Mouse (Mus musculus): ENCODE measurements at regions not wholly inside any gene's neighbourhood (a gene's known extent, or its start where the extent isn't known, plus 50 kb on each side); places are given as distances from the start of the nearest gene placed in this dataset.

- WGBS = 80% methylated on average over 1 of the region's 1 CpGs
- H3K4me2 ChIP-seq = no peak overlapping the region
- H3K4me3 ChIP-seq (replicated peaks) = no peak overlapping the region
- H3K9me3 ChIP-seq = no peaks in the 10 kb centered on the region
- H3K36me3 ChIP-seq (replicated peaks) = no peaks in the 10 kb centered on the region
- no peaks in the 10 kb centered on the region for H3K4me1 ChIP-seq
- ATAC-seq (ENCODE audit: low FRiP score) = no peak
- no peak overlapping the region for H3K27ac ChIP-seq
- H3K27me3 ChIP-seq = no peaks in the 10 kb centered on the region
- H3K9ac ChIP-seq = no peak overlapping the region
Observed at GRCm38 (mm10) chr6:106964337-106964736, 164.5 kb upstream of the Crbn start.

GRCm38 (mm10) chr6:106975439-106975838 lies 175.6 kb upstream of the Crbn start:
- H3K4me1 ChIP-seq = peaks cover 4% of the 10 kb centered on the region; the same call in 1 of the 2 replicates
- no peak overlapping the region for H3K4me2 ChIP-seq
- no peak for ATAC-seq (ENCODE audit: low FRiP score)
- no peak overlapping the region for H3K9ac ChIP-seq
- no peak overlapping the region for H3K4me3 ChIP-seq (replicated peaks)
- no peak overlapping the region for H3K27ac ChIP-seq
- no peaks in the 10 kb centered on the region for H3K9me3 ChIP-seq
- 69% methylated on average over 2 of the region's 2 CpGs for WGBS
- no peaks in the 10 kb centered on the region for H3K27me3 ChIP-seq
- no peaks in the 10 kb centered on the region for H3K36me3 ChIP-seq (replicated peaks)

- no peaks in the 10 kb centered on the region for H3K9me3 ChIP-seq
- H3K4me3 ChIP-seq (replicated peaks) = no peak overlapping the region
- H3K27me3 ChIP-seq = no peaks in the 10 kb centered on the region
- ATAC-seq (ENCODE audit: low FRiP score) = no peak
- no peak overlapping the region for H3K9ac ChIP-seq
- peaks cover 4% of the 10 kb centered on the region; the same call in 1 of the 2 replicates for H3K4me1 ChIP-seq
- no peak overlapping the region for H3K4me2 ChIP-seq
- no peak overlapping the region for H3K27ac ChIP-seq
- H3K36me3 ChIP-seq (replicated peaks) = no peaks in the 10 kb centered on the region
Observed at GRCm38 (mm10) chr6:106978721-106979120, 178.8 kb upstream of the Crbn start.

GRCm38 (mm10) chr6:106979755-106980154 lies 179.9 kb upstream of the Crbn start:
- Histone ChIP-seq H3K4me2 (no peak overlapping the region), H3K9ac (no peak overlapping the region), H3K4me3 (replicated peaks) (no peak overlapping the region), H3K9me3 (no peaks in the 10 kb centered on the region), H3K36me3 (replicated peaks) (no peaks in the 10 kb centered on the region), H3K27me3 (no peaks in the 10 kb centered on the region), H3K27ac (no peak overlapping the region), H3K4me1 (peaks cover 4% of the 10 kb centered on the region; the same call in 1 of the 2 replicates)
- no peak for ATAC-seq (ENCODE audit: low FRiP score)
- WGBS = 77% methylated on average over 3 of the region's 3 CpGs

- no peaks in the 10 kb centered on the region for H3K27me3 ChIP-seq
- H3K4me3 ChIP-seq (replicated peaks) = no peak overlapping the region
- no peak overlapping the region for H3K27ac ChIP-seq
- H3K9ac ChIP-seq = no peak overlapping the region
- H3K9me3 ChIP-seq = no peaks in the 10 kb centered on the region
- no peak for ATAC-seq (ENCODE audit: low FRiP score)
- peaks cover 4% of the 10 kb centered on the region; the same call in 1 of the 2 replicates for H3K4me1 ChIP-seq
- H3K4me2 ChIP-seq = no peak overlapping the region
- WGBS = 57% methylated on average over 4 of the region's 4 CpGs
- H3K36me3 ChIP-seq (replicated peaks) = no peaks in the 10 kb centered on the region
Observed at GRCm38 (mm10) chr6:106980188-106980587, 180.3 kb upstream of the Crbn start.

- H3K4me3 ChIP-seq (replicated peaks) = no peak overlapping the region
- no peaks in the 10 kb centered on the region for H3K27me3 ChIP-seq
- no peak overlapping the region for H3K27ac ChIP-seq
- no peak overlapping the region for H3K4me2 ChIP-seq
- no peak overlapping the region for H3K9ac ChIP-seq
- WGBS = 88% methylated on average over 1 of the region's 1 CpGs
- no peaks in the 10 kb centered on the region for H3K9me3 ChIP-seq
- peaks cover 4% of the 10 kb centered on the region; the same call in 1 of the 2 replicates for H3K4me1 ChIP-seq
- no peak for ATAC-seq (ENCODE audit: low FRiP score)
- no peaks in the 10 kb centered on the region for H3K36me3 ChIP-seq (replicated peaks)
Observed at GRCm38 (mm10) chr6:106981232-106981631, 181.4 kb upstream of the Crbn start.

GRCm38 (mm10) chr6:106985132-106985801 lies 185.4 kb upstream of the Crbn start:
- Histone ChIP-seq H3K27ac (no peak overlapping the region), H3K4me1 (no peaks in the 10 kb centered on the region), H3K36me3 (replicated peaks) (no peaks in the 10 kb centered on the region), H3K4me2 (no peak overlapping the region), H3K9me3 (no peaks in the 10 kb centered on the region), H3K4me3 (replicated peaks) (no peak overlapping the region), H3K9ac (no peak overlapping the region), H3K27me3 (no peaks in the 10 kb centered on the region)
- 80% methylated on average over 4 of the region's 4 CpGs for WGBS
- ATAC-seq (ENCODE audit: low FRiP score) = no peak

GRCm38 (mm10) chr6:106991586-106991985 lies 191.7 kb upstream of the Crbn start:
- Histone ChIP-seq H3K27ac (no peak overlapping the region), H3K9ac (no peak overlapping the region), H3K9me3 (no peaks in the 10 kb centered on the region), H3K4me1 (no peaks in the 10 kb centered on the region), H3K4me3 (replicated peaks) (no peak overlapping the region), H3K27me3 (no peaks in the 10 kb centered on the region), H3K36me3 (replicated peaks) (no peaks in the 10 kb centered on the region), H3K4me2 (no peak overlapping the region)
- 88% methylated on average over 1 of the region's 1 CpGs for WGBS
- no peak for ATAC-seq (ENCODE audit: low FRiP score)

- no peak overlapping the region for H3K4me2 ChIP-seq
- no peak overlapping the region for H3K4me3 ChIP-seq (replicated peaks)
- H3K36me3 ChIP-seq (replicated peaks) = no peaks in the 10 kb centered on the region
- H3K27ac ChIP-seq = no peak overlapping the region
- H3K4me1 ChIP-seq = no peaks in the 10 kb centered on the region
- H3K27me3 ChIP-seq = no peaks in the 10 kb centered on the region
- no peak overlapping the region for H3K9ac ChIP-seq
- no peak for ATAC-seq (ENCODE audit: low FRiP score)
- whole genome bisulfite sequencing = 91% methylated on average over 4 of the region's 4 CpGs
- H3K9me3 ChIP-seq = no peaks in the 10 kb centered on the region
Observed at GRCm38 (mm10) chr6:107004406-107005120, 204.7 kb upstream of the Crbn start.

GRCm38 (mm10) chr6:107010785-107011184 lies 210.9 kb upstream of the Crbn start:
- no peak for ATAC-seq (ENCODE audit: low FRiP score)
- no peak overlapping the region for H3K4me2 ChIP-seq
- 76% methylated on average over 4 of the region's 4 CpGs for WGBS

GRCm38 (mm10) chr6:107012938-107013511 lies 213.1 kb upstream of the Crbn start:
- H3K4me3 ChIP-seq (replicated peaks) = no peak overlapping the region
- H3K9ac ChIP-seq = no peak overlapping the region
- peak overlapping the region; percentile 24 for H3K4me2 ChIP-seq
- no peaks in the 10 kb centered on the region for H3K9me3 ChIP-seq
- no peak overlapping the region for H3K27ac ChIP-seq
- no peaks in the 10 kb centered on the region for H3K27me3 ChIP-seq
- peaks cover 12% of the 10 kb centered on the region for H3K4me1 ChIP-seq
- peak; percentile 66 for ATAC-seq (ENCODE audit: low FRiP score)
- H3K36me3 ChIP-seq (replicated peaks) = no peaks in the 10 kb centered on the region
- 19% methylated on average over 9 of the region's 9 CpGs for WGBS

More at GRCm38 (mm10) chr6:107010785-107011184, 210.9 kb upstream of the Crbn start:
- Histone ChIP-seq H3K9me3 (no peaks in the 10 kb centered on the region), H3K36me3 (replicated peaks) (no peaks in the 10 kb centered on the region), H3K9ac (no peak overlapping the region), H3K27me3 (no peaks in the 10 kb centered on the region), H3K4me3 (replicated peaks) (no peak overlapping the region), H3K4me1 (peaks cover 12% of the 10 kb centered on the region), H3K27ac (no peak overlapping the region)

- no peak overlapping the region for H3K27ac ChIP-seq
- H3K9me3 ChIP-seq = no peaks in the 10 kb centered on the region
- no peak for ATAC-seq (ENCODE audit: low FRiP score)
- H3K4me1 ChIP-seq = no peaks in the 10 kb centered on the region
- H3K36me3 ChIP-seq (replicated peaks) = no peaks in the 10 kb centered on the region
- no peaks in the 10 kb centered on the region for H3K27me3 ChIP-seq
- 86% methylated on average over 3 of the region's 3 CpGs for WGBS
- no peak overlapping the region for H3K4me2 ChIP-seq
- H3K9ac ChIP-seq = no peak overlapping the region
- H3K4me3 ChIP-seq (replicated peaks) = no peak overlapping the region
Observed at GRCm38 (mm10) chr6:107019126-107019525, 219.2 kb upstream of the Crbn start.
